Mouse (Mus musculus) forebrain, embryonic 13.5 days (tissue): ENCODE measurements around the gene Mab21l1. TPM values are rescaled to one million over a fixed set of nuclear protein-coding genes. Genes with fewer than 3 reads are reported as not detected.

Experiments used
- ATAC-seq: fragments of 200-750 bp; cut with Nextera tagmentation; 2 replicates; pipeline ENCODE4 v1.8.0; 2017
- H3K27ac ChIP-seq: fragments of 300-500 bp; sonication (generic); 2 replicates; pipeline ENCODE4 v1.5.1; 2015; ENCODE audit warnings: inconsistent platforms, mild to moderate bottlenecking, moderate library complexity
- H3K27me3 ChIP-seq: fragments of 300-500 bp; sonication (generic); 2 replicates; pipeline ENCODE4 v1.6.1; 2015; ENCODE audit warnings: mild to moderate bottlenecking, inconsistent platforms
- H3K36me3 ChIP-seq: fragments of 300-500 bp; sonication (generic); 2 replicates; pipeline ENCODE4 v1.6.1; 2015; ENCODE audit warnings: mild to moderate bottlenecking, inconsistent platforms; ENCODE audit not compliant: poor library complexity, severe bottlenecking
- H3K4me1 ChIP-seq: fragments of 300-500 bp; sonication (generic); 2 replicates; pipeline ENCODE4 v1.6.1; 2015; ENCODE audit warnings: inconsistent platforms
- H3K4me2 ChIP-seq: fragments of 300-500 bp; sonication (generic); 2 replicates; pipeline ENCODE4 v1.6.1; 2015; ENCODE audit warnings: inconsistent platforms, mild to moderate bottlenecking, moderate library complexity
- H3K4me3 ChIP-seq: fragments of 300-500 bp; sonication (generic); 2 replicates; pipeline ENCODE4 v1.5.1; 2015; ENCODE audit warnings: mild to moderate bottlenecking, inconsistent platforms
- H3K9ac ChIP-seq: fragments of 300-500 bp; sonication (generic); 2 replicates; pipeline ENCODE4 v1.6.1; 2015; ENCODE audit warnings: mild to moderate bottlenecking, inconsistent platforms
- H3K9me3 ChIP-seq: fragments of 300-500 bp; sonication (generic); replicated peaks from 2 replicates; pipeline ENCODE4 v1.6.1; 2016; ENCODE audit warnings: inconsistent platforms
- WGBS: fragments of 180-500 bp; shearing (Covaris S2); methylation state at CpG from one replicate; pipeline ENCODE4 v1.1.7; 2015; 5-methylcytosine and 5-hydroxymethylcytosine counted together
- polyA plus RNA-seq: library from polyadenylated mRNA; unstranded; fragments of >200 nt; fragmentation: Nextera tagmentation; extraction: Ambion mirVana; gene quantifications from 2 replicates; pipeline ENCODE4 v1.2.1, GENCODE M21; 2015

The Mab21l1 gene
- polyA plus RNA-seq: 16.1 and 42.0 TPM in 2 replicates

GRCm38 (mm10) chr3:55782056-55782687 lies at the start of gene Mab21l1:
Mab21l1 (plus strand) TSS chr3:55782510.
- WGBS: 1% methylated on average over 16 of the region's 16 CpGs
- Histone ChIP-seq H3K9me3 (no peaks in the 10 kb centered on the region), H3K36me3 (no peaks in the 10 kb centered on the region), H3K27me3 (peaks cover 85% of the 10 kb centered on the region), H3K27ac (peak within 1 kb of the TSS; percentile 48; the same call in 1 of the 2 replicates), H3K9ac (peak within 1 kb of the TSS; percentile 56), H3K4me1 (peaks cover 40% of the 10 kb centered on the region), H3K4me2 (peak within 1 kb of the TSS; percentile 57), H3K4me3 (peak within 1 kb of the TSS; percentile 31)
- peak; percentile 69 for ATAC-seq

DNA sequence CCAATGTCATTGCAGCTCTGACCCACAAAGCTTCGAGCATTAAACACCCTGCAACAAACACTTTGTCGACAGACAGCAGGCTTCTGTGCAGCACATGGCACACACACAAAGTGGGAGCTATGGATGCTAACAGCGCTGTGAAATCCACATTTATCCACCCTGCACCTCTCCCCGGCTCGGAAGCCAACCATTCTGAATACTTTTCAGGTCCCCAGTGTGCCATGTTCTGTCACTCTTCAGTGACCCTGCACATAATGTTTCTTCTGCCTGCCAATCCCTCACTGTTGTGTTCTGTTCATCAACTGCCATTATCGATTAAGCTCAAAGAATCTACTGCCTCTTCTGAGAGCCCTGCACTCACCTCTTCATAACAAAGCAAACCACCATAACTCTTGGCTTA lies 48.6 kb upstream of the Mab21l1 start:
- no peaks in the 10 kb centered on the region for H3K27me3 ChIP-seq
- no peak overlapping the region for H3K4me3 ChIP-seq
- H3K9me3 ChIP-seq: no peaks in the 10 kb centered on the region
- H3K27ac ChIP-seq: no peak overlapping the region
- no peak overlapping the region for H3K9ac ChIP-seq
- no peak for ATAC-seq
- WGBS: 71% methylated on average over 6 of the region's 6 CpGs
- no peaks in the 10 kb centered on the region for H3K4me1 ChIP-seq
- H3K4me2 ChIP-seq: no peak overlapping the region
- H3K36me3 ChIP-seq: no peaks in the 10 kb centered on the region

- Histone ChIP-seq H3K4me1 (peaks cover 15% of the 10 kb centered on the region), H3K4me2 (no peak overlapping the region), H3K9ac (no peak overlapping the region), H3K9me3 (no peaks in the 10 kb centered on the region), H3K27me3 (0 out of 2 replicates have a peak, but pooled peaks cover 12% of the 10 kb centered on the region), H3K4me3 (no peak overlapping the region), H3K36me3 (no peaks in the 10 kb centered on the region), H3K27ac (no peak overlapping the region)
- 21% methylated on average over 6 of the region's 6 CpGs for whole genome bisulfite sequencing
- peak; percentile 42; the same call in 1 of the 2 replicates for ATAC-seq
Observed at GRCm38 (mm10) chr3:55741428-55741827, 40.9 kb upstream of the Mab21l1 start.

DNA sequence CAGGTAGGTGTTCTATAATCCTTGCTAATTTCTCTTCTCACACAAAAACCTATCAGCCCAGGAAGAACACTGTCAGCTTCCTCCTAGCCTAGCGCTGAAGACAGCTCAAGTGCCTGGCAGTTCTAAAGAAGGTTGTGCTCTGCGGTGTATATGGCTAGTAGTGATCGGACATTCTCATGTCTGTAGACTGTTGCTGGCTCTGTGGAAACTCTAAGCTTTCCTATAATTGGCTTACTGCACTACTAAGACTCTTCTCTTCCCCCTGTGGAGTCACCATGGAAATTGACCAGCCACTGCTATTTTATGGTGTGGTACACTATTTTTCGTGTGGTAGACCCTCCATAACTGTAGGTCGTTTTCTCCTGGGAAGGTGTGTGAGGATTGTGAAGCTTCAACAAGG lies 40.1 kb upstream of the Mab21l1 start:
- Histone ChIP-seq H3K27ac (no peak overlapping the region), H3K27me3 (peaks cover 19% of the 10 kb centered on the region), H3K4me3 (no peak overlapping the region), H3K4me2 (no peak overlapping the region), H3K4me1 (peaks cover 15% of the 10 kb centered on the region), H3K9ac (no peak overlapping the region), H3K36me3 (no peaks in the 10 kb centered on the region), H3K9me3 (no peaks in the 10 kb centered on the region)
- peak; percentile 33; the same call in 1 of the 2 replicates for ATAC-seq
- WGBS: 75% methylated on average over 5 of the region's 5 CpGs

DNA sequence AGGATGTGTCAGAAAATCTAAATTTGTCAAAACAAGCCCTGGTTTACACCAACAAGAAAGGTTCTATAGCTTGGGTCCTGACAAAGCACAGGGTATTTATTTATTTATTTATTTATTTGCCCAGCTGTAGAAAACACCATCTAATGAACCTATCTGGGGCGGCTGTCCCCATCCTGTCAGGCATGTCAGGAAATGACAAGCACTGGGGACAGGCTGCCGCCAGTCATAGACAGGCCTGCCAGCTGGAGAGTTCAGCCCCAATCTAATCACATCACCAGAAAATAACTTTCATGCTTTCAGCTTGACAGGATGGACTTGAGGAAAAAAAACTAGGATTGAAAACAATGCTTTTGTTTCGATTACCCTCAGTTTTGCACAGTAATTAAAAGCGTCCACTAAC lies 39.7 kb upstream of the Mab21l1 start:
- peaks cover 23% of the 10 kb centered on the region for H3K27me3 ChIP-seq
- 0 out of 2 replicates have a peak, but pooled peaks have one; percentile 20 for ATAC-seq
- H3K4me2 ChIP-seq: no peak overlapping the region
- no peak overlapping the region for H3K27ac ChIP-seq
- WGBS: 61% methylated on average over 4 of the region's 4 CpGs
- H3K4me3 ChIP-seq: no peak overlapping the region
- no peak overlapping the region for H3K9ac ChIP-seq
- no peaks in the 10 kb centered on the region for H3K9me3 ChIP-seq
- H3K36me3 ChIP-seq: no peaks in the 10 kb centered on the region
- peaks cover 15% of the 10 kb centered on the region for H3K4me1 ChIP-seq

DNA sequence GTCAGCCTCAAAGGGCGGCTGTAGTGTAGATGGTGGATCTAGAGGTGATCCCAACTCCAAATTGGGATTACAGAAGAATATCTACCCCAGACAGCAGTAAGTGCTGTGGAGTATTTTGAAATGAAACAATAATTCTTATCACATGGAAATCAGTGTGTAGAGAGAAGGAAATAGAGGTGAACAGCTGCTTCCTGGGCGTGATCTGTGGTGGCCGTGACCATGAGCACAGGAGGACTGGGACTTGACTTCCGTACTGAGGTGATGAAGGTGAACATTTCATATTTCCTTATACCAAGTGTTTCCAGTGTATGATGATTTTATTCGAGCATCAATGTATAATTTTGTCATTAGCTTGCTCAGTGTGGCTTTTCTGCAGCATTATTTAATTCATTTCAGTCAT lies 38.4 kb upstream of the Mab21l1 start:
- no peaks in the 10 kb centered on the region for H3K36me3 ChIP-seq
- no peaks in the 10 kb centered on the region for H3K9me3 ChIP-seq
- H3K27me3 ChIP-seq: peaks cover 35% of the 10 kb centered on the region
- H3K4me3 ChIP-seq: no peak overlapping the region
- no peak for ATAC-seq
- 90% methylated on average over 5 of the region's 5 CpGs for WGBS
- peaks cover 15% of the 10 kb centered on the region for H3K4me1 ChIP-seq
- no peak overlapping the region for H3K9ac ChIP-seq
- no peak overlapping the region for H3K4me2 ChIP-seq
- H3K27ac ChIP-seq: no peak overlapping the region

GRCm38 (mm10) chr3:55750445-55751065 lies 31.8 kb upstream of the Mab21l1 start:
- no peak overlapping the region for H3K27ac ChIP-seq
- H3K4me1 ChIP-seq: peaks cover 32% of the 10 kb centered on the region
- no peak overlapping the region for H3K4me3 ChIP-seq
- H3K27me3 ChIP-seq: peaks cover 75% of the 10 kb centered on the region
- H3K4me2 ChIP-seq: no peak overlapping the region
- 62% methylated on average over 11 of the region's 11 CpGs for WGBS
- 0 out of 2 replicates have a peak, but pooled peaks have one; percentile 14 for ATAC-seq
- no peaks in the 10 kb centered on the region for H3K9me3 ChIP-seq
- no peaks in the 10 kb centered on the region for H3K36me3 ChIP-seq
- H3K9ac ChIP-seq: no peak overlapping the region

DNA sequence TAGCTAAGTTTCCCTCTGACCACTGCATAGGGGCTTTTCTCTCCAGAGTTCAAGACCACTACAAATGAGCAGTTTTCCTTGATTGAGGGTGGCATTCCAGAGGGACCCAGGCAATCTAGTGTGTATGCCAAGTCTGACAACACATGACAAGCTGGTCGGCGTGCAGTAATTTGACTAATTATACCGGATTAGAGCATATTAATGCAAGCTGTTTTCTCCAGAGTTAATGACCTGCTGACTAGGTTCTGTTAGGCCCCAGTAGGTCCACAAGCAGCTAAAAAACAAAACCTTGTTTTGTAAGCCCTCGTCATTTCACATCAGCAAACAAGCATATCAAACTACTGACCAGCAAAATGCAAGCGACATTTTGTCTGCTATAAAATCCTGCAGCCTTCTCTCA lies 30.9 kb upstream of the Mab21l1 start:
- no peaks in the 10 kb centered on the region for H3K9me3 ChIP-seq
- H3K4me1 ChIP-seq: peaks cover 40% of the 10 kb centered on the region
- peak; percentile 52 for ATAC-seq
- H3K27ac ChIP-seq: no peak overlapping the region
- H3K4me3 ChIP-seq: no peak overlapping the region
- peaks cover 69% of the 10 kb centered on the region for H3K27me3 ChIP-seq
- no peaks in the 10 kb centered on the region for H3K36me3 ChIP-seq
- no peak overlapping the region for H3K4me2 ChIP-seq
- WGBS: 13% methylated on average over 5 of the region's 5 CpGs
- H3K9ac ChIP-seq: no peak overlapping the region

GRCm38 (mm10) chr3:55752558-55752957 lies 29.8 kb upstream of the Mab21l1 start:
- Histone ChIP-seq H3K4me2 (no peak overlapping the region), H3K4me1 (peaks cover 51% of the 10 kb centered on the region), H3K9ac (no peak overlapping the region), H3K9me3 (no peaks in the 10 kb centered on the region), H3K27ac (no peak overlapping the region), H3K27me3 (peaks cover 58% of the 10 kb centered on the region), H3K4me3 (no peak overlapping the region), H3K36me3 (no peaks in the 10 kb centered on the region)
- 86% methylated on average over 4 of the region's 4 CpGs for WGBS
- no peak for ATAC-seq

DNA sequence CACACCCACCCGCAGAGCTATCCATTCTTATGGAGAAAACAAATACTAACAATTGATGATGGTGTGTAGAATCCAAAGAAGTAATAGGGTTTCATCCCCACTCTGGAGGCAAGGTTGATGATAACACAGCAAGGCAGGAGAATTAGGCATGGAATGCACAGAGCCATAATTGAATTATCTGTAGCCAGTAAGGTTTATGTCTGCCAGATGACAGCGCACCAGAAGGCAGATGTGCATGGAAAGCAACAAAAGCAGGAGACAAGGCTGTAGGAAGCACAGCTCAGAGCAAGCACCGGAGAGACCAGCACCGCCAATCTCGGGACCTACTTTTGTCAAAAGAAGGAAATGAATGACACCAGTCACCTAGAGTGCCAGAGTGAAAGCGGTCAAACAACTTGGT lies 28.4 kb upstream of the Mab21l1 start:
- no peak overlapping the region for H3K4me3 ChIP-seq
- peaks cover 55% of the 10 kb centered on the region for H3K4me1 ChIP-seq
- H3K36me3 ChIP-seq: no peaks in the 10 kb centered on the region
- no peak overlapping the region for H3K9ac ChIP-seq
- H3K27me3 ChIP-seq: peaks cover 55% of the 10 kb centered on the region
- H3K4me2 ChIP-seq: no peak overlapping the region
- no peak overlapping the region for H3K27ac ChIP-seq
- WGBS: 88% methylated on average over 6 of the region's 6 CpGs
- H3K9me3 ChIP-seq: no peaks in the 10 kb centered on the region
- ATAC-seq: no peak

- H3K4me2 ChIP-seq: no peak overlapping the region
- H3K4me3 ChIP-seq: no peak overlapping the region
- no peak overlapping the region for H3K9ac ChIP-seq
- H3K27ac ChIP-seq: no peak overlapping the region; the same call in 1 of the 2 replicates
- 9% methylated on average over 6 of the region's 6 CpGs for WGBS
- H3K36me3 ChIP-seq: no peaks in the 10 kb centered on the region
- H3K9me3 ChIP-seq: no peaks in the 10 kb centered on the region
- no peak for ATAC-seq
- H3K4me1 ChIP-seq: peaks cover 55% of the 10 kb centered on the region
- peaks cover 54% of the 10 kb centered on the region for H3K27me3 ChIP-seq
Observed at GRCm38 (mm10) chr3:55754981-55755608, 27.2 kb upstream of the Mab21l1 start.
